Mouse (Mus musculus) cortical plate, adult 2 months (tissue): ENCODE results near the gene Ccnd3.

ENCODE experiments used
- CTCF ChIP-seq: fragments of 200-500 bp; IDR thresholded peaks from 2 replicates; pipeline ENCODE4 v1.5.1; 2011; ENCODE audit warnings: mild to moderate bottlenecking, control low read depth, low read length; ENCODE audit not compliant: insufficient read depth; ENCODE audit errors: extremely low read depth
- POLR2A ChIP-seq: fragments of 200-500 bp; IDR thresholded peaks from 2 replicates; pipeline ENCODE4 v1.6.1; 2011; ENCODE audit warnings: mild to moderate bottlenecking, low read length, control low read depth; ENCODE audit not compliant: insufficient read depth; ENCODE audit errors: extremely low read depth

GRCm38 (mm10) chr17:47458310-47458709 is 46.5 kb upstream of the Ccnd3 start:
- TF ChIP-seq CTCF, result no peak
- no peak for TF ChIP-seq POLR2A
